Mouse (Mus musculus) megakaryocyte, embryonic 14.5 days (primary cell): ENCODE data around the gene Gpr37. TPM values are rescaled to one million over a fixed set of nuclear protein-coding genes. Genes with fewer than 3 reads are reported as not detected.

Experiments used
- H3K27me3 ChIP-seq: replicated peaks from 2 replicates; pipeline ENCODE3; 2012; ENCODE audit warnings: inconsistent platforms
- H3K36me3 ChIP-seq: replicated peaks from 2 replicates; pipeline ENCODE3; 2012; ENCODE audit warnings: low read length, inconsistent platforms, mixed read lengths
- H3K4me1 ChIP-seq: 2 replicates; pipeline ENCODE4 v1.6.1; 2012; ENCODE audit warnings: inconsistent platforms
- H3K4me3 ChIP-seq: replicated peaks from 2 replicates; pipeline ENCODE3; 2012; ENCODE audit warnings: moderate library complexity, mild to moderate bottlenecking, inconsistent platforms
- H3K9me3 ChIP-seq: 2 replicates; pipeline ENCODE4 v1.6.1; 2012; ENCODE audit warnings: inconsistent platforms
- FLI1 ChIP-seq: IDR thresholded peaks from 2 replicates; pipeline ENCODE4 v1.6.1; 2012; ENCODE audit warnings: low read length, inconsistent platforms, mixed read lengths
- GATA1 ChIP-seq: IDR thresholded peaks from 3 replicates; pipeline ENCODE4 v1.6.1; 2012; ENCODE audit warnings: mixed read lengths, low read length, inconsistent platforms, borderline replicate concordance
- polyA plus RNA-seq: library from polyadenylated mRNA; stranded (reverse); fragments of >175 nt; gene quantifications from 2 replicates; pipeline ENCODE4 v1.2.3, GENCODE M21; 2012; ENCODE audit warnings: low replicate concordance; ENCODE audit not compliant: insufficient read depth

The Gpr37 gene
- polyA plus RNA-seq, 1 experiment = not detected

GRCm38 (mm10) chr6:25684391-25684790 lies 6.1 kb downstream of the Gpr37 start:
- Histone ChIP-seq H3K4me3 (no peak overlapping the region), H3K4me1 (peaks cover 7% of the 10 kb centered on the region; the same call in 1 of the 2 replicates), H3K27me3 (peaks cover 18% of the 10 kb centered on the region), H3K9me3 (peaks cover 13% of the 10 kb centered on the region), H3K36me3 (no peaks in the 10 kb centered on the region)
- TF ChIP-seq FLI1 = no peak
- no peak for TF ChIP-seq GATA1

DNA sequence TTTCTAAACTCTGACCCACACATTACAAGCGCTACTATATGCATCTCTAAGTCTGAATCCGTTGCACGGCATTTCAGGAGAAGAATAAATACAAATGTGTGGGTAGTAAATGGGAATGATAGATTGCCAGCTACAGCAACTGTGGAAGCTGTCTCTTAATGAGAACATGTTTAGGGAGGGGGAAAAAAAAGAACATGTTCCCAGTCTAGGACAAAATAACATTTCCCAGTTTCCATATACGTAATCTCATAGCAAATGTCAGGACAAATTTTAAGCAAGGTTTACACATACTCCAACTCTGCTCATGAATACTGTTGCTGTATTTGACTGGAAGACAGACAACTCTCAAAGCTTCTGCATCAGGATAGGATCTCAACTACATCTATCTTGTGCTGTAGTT lies 15.4 kb downstream of the Gpr37 start:
- Histone ChIP-seq H3K36me3 (no peaks in the 10 kb centered on the region), H3K27me3 (no peaks in the 10 kb centered on the region), H3K4me1 (no peaks in the 10 kb centered on the region), H3K4me3 (no peak overlapping the region), H3K9me3 (no peaks in the 10 kb centered on the region)
- no peak for TF ChIP-seq GATA1
- no peak for TF ChIP-seq FLI1

- Histone ChIP-seq H3K27me3 (no peaks in the 10 kb centered on the region), H3K4me3 (no peak overlapping the region), H3K9me3 (peaks cover 8% of the 10 kb centered on the region; the same call in 1 of the 2 replicates), H3K4me1 (no peaks in the 10 kb centered on the region), H3K36me3 (no peaks in the 10 kb centered on the region)
- TF ChIP-seq FLI1 (no peak), GATA1 (no peak)
Measured at GRCm38 (mm10) chr6:25673801-25674200, 16.7 kb downstream of the Gpr37 start.

GRCm38 (mm10) chr6:25670150-25670549 lies 20.4 kb downstream of the Gpr37 start:
- no peak for TF ChIP-seq GATA1
- TF ChIP-seq FLI1 = no peak
- peaks cover 8% of the 10 kb centered on the region; the same call in 1 of the 2 replicates for H3K9me3 ChIP-seq
- no peaks in the 10 kb centered on the region for H3K4me1 ChIP-seq
- no peaks in the 10 kb centered on the region for H3K36me3 ChIP-seq
- no peaks in the 10 kb centered on the region for H3K27me3 ChIP-seq
- H3K4me3 ChIP-seq = no peak overlapping the region

- no peak overlapping the region for H3K4me3 ChIP-seq
Measured at GRCm38 (mm10) chr6:25663942-25664341, 26.6 kb downstream of the Gpr37 start.

GRCm38 (mm10) chr6:25659924-25660675 lies 30.4 kb downstream of the Gpr37 start:
- no peaks in the 10 kb centered on the region for H3K9me3 ChIP-seq
- no peak overlapping the region for H3K4me3 ChIP-seq
- no peaks in the 10 kb centered on the region for H3K36me3 ChIP-seq
- TF ChIP-seq FLI1 (no peak), GATA1 (no peak)
- no peaks in the 10 kb centered on the region for H3K27me3 ChIP-seq
- no peaks in the 10 kb centered on the region for H3K4me1 ChIP-seq

More at GRCm38 (mm10) chr6:25663942-25664341, 26.6 kb downstream of the Gpr37 start:
- H3K27me3 ChIP-seq = no peaks in the 10 kb centered on the region
- H3K9me3 ChIP-seq = peaks cover under 1% of the 10 kb centered on the region; the same call in 1 of the 2 replicates
- no peaks in the 10 kb centered on the region for H3K36me3 ChIP-seq
- no peak for TF ChIP-seq GATA1
- TF ChIP-seq FLI1 = no peak
- no peaks in the 10 kb centered on the region for H3K4me1 ChIP-seq

Other genes with a start within 250 kb of the Gpr37 start
- 1.3 TPM in 2 replicates for gene Pot1a, start 118.5 kb upstream of the Gpr37 start, polyA plus RNA-seq